Mouse (Mus musculus) cerebellum, postnatal 14 days (tissue): ENCODE measurements around the gene Fam83c.
"Not testable (repeated sequence)": the region's sequence is repeated elsewhere in the genome, so short reads cannot be mapped to it uniquely, and the experiment has no call there.

Experiments used
- DNase-seq, 2 experiments: peaks; one replicate each; pipeline ENCODE4 v3.0.0; 2021; ENCODE audit warnings: mixed read lengths in 2 of 2

The Fam83c gene

GRCm38 (mm10) chr2:155834732-155835131 lies at the start of gene Fam83c:
Gene Fam83c (minus strand): TSS chr2:155834854.
- DNase-seq, result no peak

GRCm38 (mm10) chr2:155882087-155882486 lies 47.4 kb upstream of the Fam83c start:
- no peak for DNase-seq

GRCm38 (mm10) chr2:155878964-155879876 lies 44.6 kb upstream of the Fam83c start:
- no peak for DNase-seq

GRCm38 (mm10) chr2:155873636-155874035 lies 39.0 kb upstream of the Fam83c start:
- DNase-seq, result no peak

- no peak for DNase-seq
These were observed 38.4 kb upstream of the Fam83c start for GRCm38 (mm10) chr2:155872930-155873507.

GRCm38 (mm10) chr2:155872486-155872885 lies 37.8 kb upstream of the Fam83c start:
- peak in 1 of 2 experiments; percentile 32 for DNase-seq

- no peak for DNase-seq
These were observed 35.1 kb upstream of the Fam83c start for GRCm38 (mm10) chr2:155869772-155870171.

- DNase-seq, result no peak
These were observed 33.7 kb upstream of the Fam83c start for GRCm38 (mm10) chr2:155868320-155868719.

DNA sequence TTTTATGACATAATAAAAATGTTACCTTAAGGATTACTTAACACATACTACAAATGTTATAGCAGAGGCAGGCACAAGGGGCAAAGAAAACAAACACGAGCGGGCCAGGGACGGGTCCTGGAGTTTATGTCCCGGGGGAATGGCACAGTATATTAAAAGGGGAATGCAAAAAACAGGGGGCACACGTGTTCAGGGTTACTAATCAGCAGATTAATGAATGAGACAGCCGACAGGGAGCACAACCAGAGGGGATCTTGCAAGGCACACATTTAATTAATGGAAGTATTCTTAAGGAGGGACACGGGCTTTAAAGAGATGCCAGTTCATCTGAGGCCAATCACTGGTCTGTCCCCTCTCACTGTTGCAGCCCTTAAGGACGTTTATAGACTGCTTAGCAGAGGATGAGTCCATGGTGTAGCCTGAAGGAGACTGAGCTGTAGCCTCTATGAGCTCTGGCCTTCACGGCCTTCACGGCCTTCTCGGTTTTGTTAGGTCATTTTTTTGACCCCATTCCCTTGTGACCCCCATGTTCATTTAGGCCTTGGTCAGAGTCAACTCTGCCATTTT lies 28.7 kb upstream of the Fam83c start:
- no peak for DNase-seq

- DNase-seq, result peak in 1 of 2 experiments; percentile 28
These were observed 28.1 kb upstream of the Fam83c start for GRCm38 (mm10) chr2:155862573-155863300.

GRCm38 (mm10) chr2:155861581-155861980 lies 26.9 kb upstream of the Fam83c start:
- DNase-seq, result no peak

DNA sequence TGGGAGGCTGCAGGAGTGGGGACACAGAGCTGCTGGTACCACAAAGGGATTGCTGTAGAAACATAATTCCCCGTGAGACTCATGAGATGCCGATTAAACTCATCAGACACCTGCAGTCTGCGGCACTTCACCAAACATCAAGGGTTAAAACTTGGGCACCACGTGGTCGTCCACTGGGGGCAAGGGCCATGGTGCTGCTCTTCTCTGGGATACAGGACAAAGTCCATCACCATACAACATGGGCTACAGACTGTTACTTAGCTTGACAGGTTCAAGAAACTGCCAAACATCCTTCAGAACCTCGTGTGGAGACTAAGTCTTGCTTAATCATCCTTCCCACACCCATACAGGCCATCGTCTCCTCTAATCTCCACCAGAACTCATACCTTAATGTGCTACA lies 25.4 kb upstream of the Fam83c start:
- DNase-seq, result no peak

- DNase-seq, result no peak
These were observed 17.9 kb upstream of the Fam83c start for GRCm38 (mm10) chr2:155852536-155852935.

- DNase-seq, result no peak
These were observed 15.5 kb upstream of the Fam83c start for GRCm38 (mm10) chr2:155850120-155850519.

- no peak for DNase-seq
These were observed 14.8 kb upstream of the Fam83c start for GRCm38 (mm10) chr2:155849464-155849863.

GRCm38 (mm10) chr2:155848291-155848690 lies 13.6 kb upstream of the Fam83c start:
- DNase-seq, result peak; percentile 88 to 92

GRCm38 (mm10) chr2:155846930-155847329 lies 12.3 kb upstream of the Fam83c start:
- DNase-seq, result no peak

DNA sequence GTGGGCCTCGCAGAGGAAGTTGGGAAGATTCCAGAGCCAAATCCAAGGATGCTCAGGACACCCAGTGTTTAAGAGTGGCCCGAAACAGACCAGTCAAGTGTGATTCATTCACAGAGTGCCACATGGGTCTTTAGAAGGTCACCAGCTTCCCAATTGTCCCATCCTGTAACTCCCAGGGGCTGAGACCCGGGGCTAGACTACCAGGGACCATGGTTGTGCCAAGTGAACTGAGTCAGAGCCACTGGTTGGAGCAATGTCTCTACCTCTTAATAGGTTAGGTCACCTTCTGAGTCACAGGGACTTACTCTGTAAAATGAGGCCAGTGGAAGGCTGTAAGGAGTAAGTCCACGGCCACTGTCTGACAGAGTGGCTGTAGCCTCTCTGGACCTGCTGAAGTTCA lies 4.3 kb upstream of the Fam83c start:
- DNase-seq, result no peak

DNA sequence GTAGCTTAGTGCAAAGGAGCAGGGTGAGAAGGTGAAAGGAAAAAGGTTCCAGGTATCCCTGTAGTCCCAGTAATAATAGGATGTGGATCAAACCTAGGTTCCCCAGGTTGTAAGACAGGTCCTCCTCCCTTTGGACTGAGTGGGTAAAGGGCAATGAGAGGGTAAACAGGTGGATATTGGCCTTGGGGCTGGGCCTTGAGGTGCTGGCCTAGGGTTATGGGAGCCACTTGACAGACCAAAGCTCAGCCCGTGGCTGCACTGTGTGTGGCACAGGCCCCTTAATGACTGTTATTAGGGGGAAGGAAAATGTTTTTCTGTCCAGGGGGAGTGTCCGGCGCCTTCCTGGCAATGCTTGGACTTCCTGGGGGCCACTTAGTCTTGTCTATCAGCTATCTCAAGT lies 3.3 kb upstream of the Fam83c start:
- no peak for DNase-seq

- DNase-seq, result not testable (repeated sequence)
These were observed 2.6 kb downstream of the Fam83c start for GRCm38 (mm10) chr2:155832087-155832486.

DNA sequence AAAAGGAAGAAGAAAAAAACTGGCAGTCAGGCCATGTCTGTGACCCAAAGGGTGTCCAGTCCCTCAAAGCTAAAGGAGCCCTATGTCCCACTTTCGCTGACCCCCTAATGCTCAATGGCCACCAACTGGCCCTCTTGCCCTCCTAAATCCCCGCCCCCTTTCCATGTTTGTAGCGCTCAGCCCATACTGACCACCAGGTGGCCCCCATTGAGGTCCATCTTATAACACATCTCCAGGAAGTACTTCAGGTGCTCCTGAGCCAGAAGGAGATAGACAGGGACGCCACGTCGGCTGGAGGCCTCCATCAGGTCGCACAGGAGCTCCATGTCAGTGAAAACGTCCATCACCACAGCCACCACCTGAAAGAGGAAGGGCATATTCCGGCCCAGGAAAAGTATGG lies 3.4 kb downstream of the Fam83c start:
- no peak for DNase-seq

DNA sequence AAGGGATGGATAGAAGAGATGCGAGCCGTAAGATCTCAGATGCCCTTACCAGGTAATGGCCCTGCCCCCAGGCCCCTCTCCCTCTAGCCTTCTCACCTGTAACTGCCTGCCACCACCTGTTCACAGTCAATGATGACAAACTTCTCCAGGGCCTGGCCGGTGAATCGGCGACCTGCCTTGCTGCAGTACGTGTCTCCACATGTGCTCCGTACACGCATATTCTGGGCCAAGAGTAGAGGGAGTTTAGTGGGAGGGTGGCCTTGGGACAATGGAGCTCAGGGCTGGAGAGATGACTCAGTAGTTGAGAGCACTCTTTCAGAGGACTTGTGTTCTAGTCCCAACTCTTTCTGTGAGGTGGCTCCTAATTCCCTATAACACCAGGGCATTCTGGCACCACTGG lies 3.8 kb downstream of the Fam83c start:
- no peak for DNase-seq
